Mouse (Mus musculus) thymus, postnatal 14 days (tissue): ENCODE measurements around the gene Chrm1.

ENCODE experiments used
- DNase-seq: peaks from one replicate; pipeline ENCODE4 v3.0.0; 2021

The Chrm1 gene

GRCm38 (mm10) chr19:8691871-8692539 lies 28.4 kb downstream of the Chrm1 start:
- no peak for DNase-seq

- DNase-seq = no peak
These were observed 29.2 kb downstream of the Chrm1 start for GRCm38 (mm10) chr19:8692740-8693139.

- DNase-seq = peak; percentile 81
These were observed 31.7 kb downstream of the Chrm1 start for GRCm38 (mm10) chr19:8695330-8695729.

GRCm38 (mm10) chr19:8699652-8700051 lies 36.1 kb downstream of the Chrm1 start:
- DNase-seq = peak; percentile 19

- no peak for DNase-seq
These were observed 38.9 kb downstream of the Chrm1 start for GRCm38 (mm10) chr19:8702458-8702857.

GRCm38 (mm10) chr19:8703571-8703970 lies 40.0 kb downstream of the Chrm1 start:
- DNase-seq = no peak

- no peak for DNase-seq
These were observed 41.6 kb downstream of the Chrm1 start for GRCm38 (mm10) chr19:8705026-8705708.

GRCm38 (mm10) chr19:8706132-8706667 lies 42.6 kb downstream of the Chrm1 start:
- DNase-seq = no peak

GRCm38 (mm10) chr19:8706930-8707329 lies 43.3 kb downstream of the Chrm1 start:
- DNase-seq = no peak

- no peak for DNase-seq
These were observed 45.4 kb downstream of the Chrm1 start for GRCm38 (mm10) chr19:8708954-8709353.

GRCm38 (mm10) chr19:8710057-8710456 lies 46.5 kb downstream of the Chrm1 start:
- DNase-seq = no peak

- peak; percentile 14 for DNase-seq
These were observed 47.9 kb downstream of the Chrm1 start for GRCm38 (mm10) chr19:8711506-8711905.

- DNase-seq = peak; percentile 67
These were observed 48.6 kb downstream of the Chrm1 start for GRCm38 (mm10) chr19:8711949-8712869.

- DNase-seq = peak; percentile 79
These were observed 49.3 kb downstream of the Chrm1 start for GRCm38 (mm10) chr19:8712870-8713305.

GRCm38 (mm10) chr19:8713306-8713996 lies 49.9 kb downstream of the Chrm1 start:
- DNase-seq = peak; percentile 97

- no peak for DNase-seq
These were observed 50.5 kb downstream of the Chrm1 start for GRCm38 (mm10) chr19:8713997-8714652.

GRCm38 (mm10) chr19:8714653-8715481 lies 51.3 kb downstream of the Chrm1 start:
- no peak for DNase-seq

GRCm38 (mm10) chr19:8715868-8716766 lies 52.5 kb downstream of the Chrm1 start:
- DNase-seq = no peak

- no peak for DNase-seq
These were observed 53.3 kb downstream of the Chrm1 start for GRCm38 (mm10) chr19:8716767-8717475.
